Mouse (Mus musculus) embryo, embryonic 11.5 days (tissue): Measurements from ENCODE around the gene Wdr90.
A peak's percentile ranks its signal among the peaks of the same experiment; 100 is the strongest.

Experiments used
- DNase-seq: peaks from one replicate; pipeline ENCODE4 v3.0.0-alpha.2; 2012; ENCODE audit warnings: low read depth, low spot score

The Wdr90 gene

GRCm38 (mm10) chr17:25831451-25832281 is 29.6 kb downstream of the Wdr90 start:
- DNase-seq = no peak

GRCm38 (mm10) chr17:25830806-25831431 is 30.4 kb downstream of the Wdr90 start:
- DNase-seq = no peak

- no peak for DNase-seq
Measured at GRCm38 (mm10) chr17:25830200-25830753, 31.0 kb downstream of the Wdr90 start.

- DNase-seq = no peak
Measured at GRCm38 (mm10) chr17:25829558-25830017, 31.7 kb downstream of the Wdr90 start.

GRCm38 (mm10) chr17:25828712-25829557 is 32.4 kb downstream of the Wdr90 start, which contains the start of gene Jmjd8:
Gene Jmjd8, plus strand, starts transcription at chr17:25828867.
- DNase-seq = peak; percentile 67

DNA sequence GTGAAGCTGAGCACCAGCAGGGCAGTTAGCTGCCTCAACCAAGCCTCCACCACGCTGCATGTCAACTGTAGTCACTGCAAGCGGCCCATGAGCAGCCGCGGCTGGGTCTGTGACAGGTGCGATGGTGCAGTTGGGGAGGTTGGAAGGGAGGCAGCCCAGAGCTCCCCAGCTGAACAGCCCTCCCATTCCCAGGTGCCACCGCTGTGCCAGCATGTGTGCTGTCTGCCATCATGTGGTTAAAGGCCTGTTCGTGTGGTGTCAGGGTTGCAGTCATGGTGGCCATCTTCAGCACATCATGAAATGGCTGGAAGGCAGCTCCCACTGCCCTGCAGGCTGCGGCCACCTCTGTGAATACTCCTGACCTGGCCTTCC is 33.1 kb downstream of the Wdr90 start:
- DNase-seq = no peak

GRCm38 (mm10) chr17:25827546-25828222 is 33.6 kb downstream of the Wdr90 start:
- no peak for DNase-seq

DNA sequence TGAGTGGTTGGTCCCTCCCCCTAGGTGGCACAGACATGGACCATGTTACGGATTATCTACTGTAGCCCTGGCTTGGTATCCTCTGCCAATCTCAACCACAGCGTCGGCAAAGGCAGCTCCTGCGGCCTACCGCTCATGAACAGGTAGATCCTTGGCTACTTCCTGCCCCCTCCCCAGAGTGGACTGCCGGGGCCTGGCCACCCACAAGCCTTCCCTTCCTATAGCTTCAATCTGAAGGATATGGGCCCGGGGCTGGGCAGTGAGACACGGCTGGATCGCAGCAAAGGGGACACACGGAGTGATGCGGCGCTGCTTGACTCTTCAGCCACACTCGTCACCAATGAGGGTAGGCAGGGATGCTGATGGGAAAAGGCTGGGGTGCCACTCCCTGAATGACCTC is 34.3 kb downstream of the Wdr90 start:
- no peak for DNase-seq

GRCm38 (mm10) chr17:25825984-25826570 is 35.2 kb downstream of the Wdr90 start:
- no peak for DNase-seq

DNA sequence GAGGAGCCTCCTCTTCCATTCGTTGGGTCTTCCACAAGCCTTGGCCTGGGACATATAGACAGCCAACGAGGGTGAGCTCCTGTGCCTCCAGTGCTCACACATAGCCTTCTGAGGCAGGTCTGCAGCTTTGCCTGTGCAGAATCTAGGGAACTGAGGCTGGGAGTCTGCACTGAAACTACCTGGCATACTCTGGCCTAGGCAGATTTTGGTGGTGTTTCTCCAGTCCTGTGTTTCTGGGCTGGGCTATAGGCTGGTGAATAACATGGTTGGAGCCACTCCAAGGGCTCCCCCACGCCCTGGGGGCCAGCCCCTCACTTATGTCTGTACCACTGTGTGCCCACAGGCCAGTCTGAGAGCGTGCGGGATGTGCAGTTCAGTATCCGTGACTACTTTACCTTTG is 36.0 kb downstream of the Wdr90 start:
- DNase-seq = no peak

DNA sequence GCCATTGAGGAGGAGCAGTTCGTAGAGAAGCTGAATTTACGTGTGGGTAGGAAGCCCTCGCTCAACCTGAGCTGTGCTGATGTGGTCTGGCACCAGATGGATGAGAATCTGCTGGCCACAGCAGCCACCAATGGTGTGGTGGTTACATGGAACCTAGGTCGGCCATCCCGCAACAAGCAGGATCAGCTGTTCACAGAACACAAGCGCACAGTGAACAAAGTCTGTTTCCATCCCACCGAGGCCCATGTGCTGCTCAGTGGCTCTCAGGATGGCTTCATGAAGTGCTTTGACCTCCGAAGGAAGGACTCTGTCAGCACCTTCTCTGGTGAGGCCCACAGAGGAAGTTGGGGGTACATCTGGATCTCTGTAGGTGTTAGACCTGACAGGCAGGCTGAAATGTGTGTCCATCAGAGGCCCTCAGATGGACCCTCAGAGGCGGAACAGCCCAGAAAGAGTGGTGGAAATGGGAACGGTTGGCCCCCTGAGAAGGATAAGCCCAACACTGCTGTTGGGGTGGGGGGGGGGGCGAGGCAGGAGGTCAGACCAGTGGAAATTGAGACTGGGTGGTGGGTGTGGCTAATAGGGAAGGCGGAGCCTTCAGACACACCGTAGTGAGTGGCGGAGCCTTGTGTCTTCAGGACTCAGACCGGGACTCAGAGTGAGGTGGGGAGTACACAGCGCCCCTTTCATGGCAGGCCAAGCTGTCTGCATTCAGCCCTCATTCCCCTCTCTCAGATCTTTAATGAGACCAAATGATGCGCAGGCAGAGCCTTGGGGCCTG is 36.7 kb downstream of the Wdr90 start:
- DNase-seq = no peak

- peak; percentile 75 for DNase-seq
Measured at GRCm38 (mm10) chr17:25823452-25823851, 37.8 kb downstream of the Wdr90 start, which contains the start of gene Wdr24. Gene Wdr24, plus strand, starts transcription at chr17:25823627.

DNA sequence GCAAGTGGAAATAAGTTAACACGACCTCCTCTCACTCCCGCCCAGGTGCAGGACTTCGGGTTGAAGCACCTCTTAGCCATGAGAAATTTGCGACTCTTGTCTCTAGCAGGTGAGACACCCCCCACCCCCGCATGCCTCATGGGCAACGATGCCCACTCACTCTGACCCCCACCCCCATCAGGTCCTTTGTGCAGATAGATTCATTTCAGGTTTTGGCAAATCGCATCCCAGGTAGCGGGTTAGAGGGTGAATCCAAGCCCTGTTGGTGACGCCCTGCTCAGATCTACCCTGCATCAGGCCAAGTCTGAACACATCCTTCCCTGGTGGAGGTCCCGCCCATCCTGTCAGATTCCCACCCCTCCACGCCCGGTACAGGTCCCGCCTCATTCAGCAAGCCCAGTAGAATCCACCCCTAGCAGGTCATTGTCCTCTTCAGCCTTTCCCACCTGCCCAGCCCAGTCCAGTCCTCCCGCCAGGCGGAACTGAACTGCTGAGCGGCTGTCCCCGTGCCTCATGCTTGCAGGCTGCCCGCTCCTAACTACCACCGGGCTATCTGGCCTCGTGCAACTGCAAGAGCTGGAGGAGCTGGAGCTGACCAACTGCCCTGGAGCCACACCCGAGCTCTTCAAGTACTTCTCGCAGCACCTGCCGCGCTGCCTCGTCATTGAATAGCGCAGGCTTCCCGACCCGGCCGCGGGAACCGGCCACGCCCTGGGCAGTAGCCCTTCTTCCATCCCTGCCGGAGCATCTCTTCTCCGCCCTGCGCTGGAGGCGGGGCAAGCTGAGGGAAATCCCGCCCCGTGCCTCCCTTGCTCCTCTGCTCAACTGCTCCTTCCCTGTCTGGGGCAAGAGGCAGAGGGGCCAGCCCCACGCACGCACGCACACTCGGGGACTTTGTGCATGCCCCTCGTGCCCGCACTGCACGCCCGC is 42.2 kb downstream of the Wdr90 start:
- DNase-seq = no peak

GRCm38 (mm10) chr17:25817662-25818061 is 43.6 kb downstream of the Wdr90 start:
- DNase-seq = no peak

DNA sequence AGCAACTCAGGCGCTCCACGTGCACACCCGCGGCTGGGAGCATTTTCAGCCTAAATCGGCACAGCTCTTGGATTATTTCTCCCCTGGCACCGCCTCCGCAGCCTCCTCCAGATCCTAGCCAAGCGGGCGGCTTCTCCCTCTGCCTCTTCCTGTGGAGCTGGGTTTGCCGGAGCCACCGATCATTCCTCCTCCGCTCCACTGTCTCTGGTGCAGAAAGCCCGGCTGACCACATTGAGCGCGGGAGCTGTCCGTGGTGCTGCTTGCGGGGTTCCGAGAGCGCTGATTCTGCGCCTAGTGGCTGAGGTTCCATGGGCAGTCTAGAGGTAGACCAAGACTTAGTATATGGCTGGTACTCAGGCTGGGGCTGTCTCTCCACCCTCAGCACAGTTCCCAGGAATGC is 47.8 kb downstream of the Wdr90 start:
- DNase-seq = no peak

- no peak for DNase-seq
Measured at GRCm38 (mm10) chr17:25810890-25811289, 50.4 kb downstream of the Wdr90 start.

- DNase-seq = no peak
Measured at GRCm38 (mm10) chr17:25809606-25810340, 51.5 kb downstream of the Wdr90 start.
